Mouse (Mus musculus) cerebral cortex, adult 2 months (tissue): ENCODE results near the gene Pik3c2b.

Experiments
- WGBS: fragments of 180-500 bp; shearing (Covaris S2); methylation state at CpG from one replicate; pipeline ENCODE4 v1.1.7; 2018; 5-methylcytosine and 5-hydroxymethylcytosine counted together

Pik3c2b gene

GRCm38 (mm10) chr1:133045011-133045860, at the start of gene Pik3c2b:
Gene Pik3c2b, plus strand, starts transcription at chr1:133045667.
- WGBS: 7% methylated on average over 15 of the region's 15 CpGs

- WGBS: 97% methylated on average over 6 of the region's 6 CpGs
Measured at GRCm38 (mm10) chr1:133000347-133000746, 45.1 kb upstream of the Pik3c2b start.

GRCm38 (mm10) chr1:133006571-133006970, 38.9 kb upstream of the Pik3c2b start:
- 87% methylated on average over 3 of the region's 3 CpGs for WGBS

GRCm38 (mm10) chr1:133011955-133012841, 33.3 kb upstream of the Pik3c2b start:
- WGBS: 68% methylated on average over 12 of the region's 13 CpGs

GRCm38 (mm10) chr1:133014196-133014595, 31.3 kb upstream of the Pik3c2b start:
- WGBS: 91% methylated on average over 1 of the region's 1 CpGs

- 91% methylated on average over 9 of the region's 9 CpGs for WGBS
Measured at GRCm38 (mm10) chr1:133016775-133017428, 28.6 kb upstream of the Pik3c2b start.

- WGBS: 59% methylated on average over 2 of the region's 2 CpGs
Measured at GRCm38 (mm10) chr1:133018580-133018979, 26.9 kb upstream of the Pik3c2b start.

- 74% methylated on average over 3 of the region's 3 CpGs for WGBS
Measured at GRCm38 (mm10) chr1:133020137-133020894, 25.2 kb upstream of the Pik3c2b start.

- WGBS: 88% methylated on average over 7 of the region's 7 CpGs
Measured at GRCm38 (mm10) chr1:133021391-133021790, 24.1 kb upstream of the Pik3c2b start.

- WGBS: 98% methylated on average over 2 of the region's 2 CpGs
Measured at GRCm38 (mm10) chr1:133021971-133022370, 23.5 kb upstream of the Pik3c2b start.

- WGBS: 90% methylated on average over 3 of the region's 3 CpGs
Measured at GRCm38 (mm10) chr1:133023723-133024122, 21.7 kb upstream of the Pik3c2b start.

- WGBS: 18% methylated on average over 7 of the region's 7 CpGs
Measured at GRCm38 (mm10) chr1:133024426-133024825, 21.0 kb upstream of the Pik3c2b start.

- WGBS: under 1% methylated on average over 40 of the region's 40 CpGs
Measured at GRCm38 (mm10) chr1:133025051-133025795, 20.2 kb upstream of the Pik3c2b start.

- 15% methylated on average over 22 of the region's 23 CpGs for WGBS
Measured at GRCm38 (mm10) chr1:133025796-133026190, 19.7 kb upstream of the Pik3c2b start.

- WGBS: 97% methylated on average over 2 of the region's 2 CpGs
Measured at GRCm38 (mm10) chr1:133027126-133027525, 18.3 kb upstream of the Pik3c2b start.

GRCm38 (mm10) chr1:133027980-133028379, 17.5 kb upstream of the Pik3c2b start:
- WGBS: 61% methylated on average over 7 of the region's 7 CpGs

GRCm38 (mm10) chr1:133029744-133030143, 15.7 kb upstream of the Pik3c2b start:
- 84% methylated on average over 3 of the region's 3 CpGs for WGBS

GRCm38 (mm10) chr1:133030461-133030860, 15.0 kb upstream of the Pik3c2b start, which contains the start of gene Mdm4:
Gene Mdm4, minus strand, starts transcription at chr1:133030561.
- WGBS: 95% methylated on average over 5 of the region's 5 CpGs

GRCm38 (mm10) chr1:133032981-133033315, 12.5 kb upstream of the Pik3c2b start:
- 25% methylated on average over 5 of the region's 5 CpGs for WGBS

GRCm38 (mm10) chr1:133033316-133034090, 12.0 kb upstream of the Pik3c2b start:
- WGBS: 2% methylated on average over 28 of the region's 28 CpGs
